Mouse (Mus musculus) bone marrow, adult 2 months (tissue): ENCODE measurements around the gene Efnb1.

Experiments
- CTCF ChIP-seq: fragments of 200-500 bp; IDR thresholded peaks from 2 replicates; pipeline ENCODE4 v1.5.1; 2011; ENCODE audit warnings: low read length, control low read depth; ENCODE audit not compliant: control insufficient read depth, insufficient read depth
- POLR2A ChIP-seq: fragments of 200-500 bp; IDR thresholded peaks from 2 replicates; pipeline ENCODE4 v1.6.1; 2011; ENCODE audit warnings: low read depth, mild to moderate bottlenecking, control low read depth, low read length, borderline replicate concordance; ENCODE audit not compliant: control insufficient read depth

GRCm38 (mm10) chrX:99154358-99154757 lies 18.4 kb downstream of the Efnb1 start:
- TF ChIP-seq CTCF, result no peak
- no peak for TF ChIP-seq POLR2A
